Mouse (Mus musculus): ENCODE measurements around the gene Hcn3.

DNA sequence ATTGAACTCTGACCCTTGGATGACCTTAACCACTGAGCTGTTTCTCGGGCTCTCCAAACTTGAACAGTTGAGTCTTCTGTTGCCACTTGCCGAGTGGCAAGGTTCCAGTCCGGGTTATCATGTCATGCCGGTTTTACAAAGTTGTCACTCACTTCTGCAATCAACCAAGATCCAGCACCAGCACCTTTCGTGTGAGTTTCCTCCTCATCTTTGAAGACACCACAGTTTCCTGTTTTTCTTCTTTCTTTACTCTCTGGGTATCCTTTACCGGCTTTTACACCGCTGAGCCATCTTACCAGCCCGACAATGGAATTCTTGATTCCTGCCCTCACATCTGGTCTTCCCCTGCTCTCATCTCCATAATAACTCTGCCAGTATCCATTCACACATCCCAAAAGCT is 30.4 kb upstream of the Hcn3 start:
- TF ChIP-seq CTCF (IDR thresholded peaks at IDR 0.05; ENCODE audit: extremely low read depth, insufficient read depth, low read length) (no peak), POLR2A (IDR thresholded peaks at IDR 0.05; ENCODE audit: extremely low read depth, insufficient read depth, low read length) (no peak)
